Mouse (Mus musculus): Measurements from ENCODE around the gene Atf6. TPM values are rescaled to one million over a fixed set of nuclear protein-coding genes. Genes with fewer than 3 reads are reported as not detected.

Gene Atf6
- total RNA-seq, 1 experiment = 33.2 TPM

DNA sequence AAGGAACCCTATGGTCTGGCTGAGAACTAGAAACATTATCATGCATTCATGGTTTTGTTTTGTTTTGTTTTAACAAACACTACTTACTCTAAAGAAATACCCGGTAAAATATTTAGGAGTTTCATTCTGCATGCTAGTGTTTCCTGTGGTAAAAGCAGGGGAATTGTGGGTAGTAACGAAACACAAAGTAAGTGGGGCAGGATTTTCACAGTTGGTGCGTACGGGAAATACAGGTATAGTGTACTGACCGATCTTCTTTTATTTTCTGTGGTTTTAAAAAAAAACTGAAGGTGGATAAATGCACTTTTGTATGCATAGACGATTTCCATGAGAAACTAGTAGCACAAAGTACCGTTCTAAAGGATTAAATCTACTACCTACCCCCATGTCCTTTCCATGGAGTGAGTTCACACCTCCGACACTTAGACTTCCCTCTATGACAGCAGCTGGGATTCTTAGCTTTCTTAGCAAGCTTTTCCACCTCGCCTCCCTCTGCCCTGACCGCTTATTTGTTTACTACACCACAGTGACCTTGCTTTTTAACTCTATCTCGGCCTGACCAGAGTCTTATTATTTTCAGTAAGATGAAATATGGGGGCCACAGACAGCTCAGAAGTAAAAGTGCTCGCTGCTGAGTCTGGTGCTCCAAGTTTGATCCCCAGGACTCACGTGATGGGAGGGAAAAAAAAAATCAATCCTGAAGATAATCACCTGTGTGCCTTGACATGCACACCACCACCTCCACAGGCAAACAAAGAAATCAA is 5.7 kb downstream of the Atf6 start:
- Histone ChIP-seq H3K4me3 (ENCODE audit: insufficient read depth in 1 of 2, low read depth in 1 of 2, low read length in 2 of 2, poor library complexity in 1 of 2, severe bottlenecking in 1 of 2) (no peak overlapping the region), H3K4me1 (ENCODE audit: control insufficient read depth in 2 of 2, insufficient read depth in 2 of 2, low read length in 2 of 2, poor library complexity in 1 of 2) (no peaks in the 10 kb centered on the region; a peak in 1 of 4 replicates), H3K9ac (ENCODE audit: insufficient read depth, low read depth, low read length, poor library complexity, severe bottlenecking) (no peak overlapping the region), H3K27ac (ENCODE audit: insufficient read depth, low read depth, low read length, poor library complexity, severe bottlenecking) (no peak overlapping the region), H3K36me3 (ENCODE audit: control insufficient read depth, insufficient read depth, low read length, poor library complexity, severe bottlenecking) (no peaks in the 10 kb centered on the region), H3K9me3 (ENCODE audit: control insufficient read depth, insufficient read depth, low read depth, low read length) (no peaks in the 10 kb centered on the region)
- TF ChIP-seq HCFC1 (IDR thresholded peaks at IDR 0.05; ENCODE audit: borderline replicate concordance, insufficient read depth, low read length) = no peak
- TF ChIP-seq ZNF384 (IDR thresholded peaks at IDR 0.05; ENCODE audit: low read depth, low read length) = no peak
- TF ChIP-seq MAFK (IDR thresholded peaks at IDR 0.05; ENCODE audit: insufficient read depth, low read depth, low read length) = no peak
- no peak for TF ChIP-seq ZC3H11A (IDR thresholded peaks at IDR 0.05; ENCODE audit: borderline replicate concordance, low read depth, low read length)
- no peak for TF ChIP-seq CHD2 (IDR thresholded peaks at IDR 0.05; ENCODE audit: low read depth, low read length)
- no peak for DNase-seq (ENCODE audit: low read depth, low spot score)
- in situ Hi-C loops (cut with MboI; ENCODE audit: low sequenced_read_pairs in 2 of 2, unreplicated experiment in 2 of 2) = no loop called here

DNA sequence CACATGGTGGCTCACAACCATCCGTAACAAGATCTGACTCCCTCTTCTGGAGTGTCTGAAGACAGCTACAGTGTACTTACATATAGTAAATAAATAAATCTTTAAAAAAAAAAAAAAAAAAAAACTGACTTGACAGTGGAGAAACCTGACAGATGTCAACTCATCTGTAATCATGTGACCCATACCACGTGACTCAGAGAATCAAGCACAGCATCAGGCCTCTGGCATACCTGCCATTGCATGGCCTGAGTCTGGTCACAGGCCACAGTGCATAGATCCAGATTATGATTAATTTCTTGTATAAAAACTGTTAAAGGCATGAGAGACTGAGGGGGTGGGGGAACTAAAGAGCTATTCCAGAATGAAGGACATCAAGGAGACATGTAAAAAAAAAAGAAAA is 8.7 kb downstream of the Atf6 start:
- no peaks in the 10 kb centered on the region for H3K4me1 ChIP-seq (ENCODE audit: control insufficient read depth in 2 of 2, insufficient read depth in 2 of 2, low read length in 2 of 2, poor library complexity in 1 of 2)
- H3K9ac ChIP-seq (ENCODE audit: insufficient read depth, low read depth, low read length, poor library complexity, severe bottlenecking) = no peak overlapping the region
- TF ChIP-seq CHD2 (IDR thresholded peaks at IDR 0.05; ENCODE audit: low read depth, low read length) (no peak), ZNF384 (IDR thresholded peaks at IDR 0.05; ENCODE audit: low read depth, low read length) (no peak), HCFC1 (IDR thresholded peaks at IDR 0.05; ENCODE audit: borderline replicate concordance, insufficient read depth, low read length) (no peak), ZC3H11A (IDR thresholded peaks at IDR 0.05; ENCODE audit: borderline replicate concordance, low read depth, low read length) (no peak), MAFK (IDR thresholded peaks at IDR 0.05; ENCODE audit: insufficient read depth, low read depth, low read length) (no peak)
- no peaks in the 10 kb centered on the region for H3K36me3 ChIP-seq (ENCODE audit: control insufficient read depth, insufficient read depth, low read length, poor library complexity, severe bottlenecking)
- no peak overlapping the region for H3K27ac ChIP-seq (ENCODE audit: insufficient read depth, low read depth, low read length, poor library complexity, severe bottlenecking)
- in situ Hi-C loops (cut with MboI; ENCODE audit: low sequenced_read_pairs in 2 of 2, unreplicated experiment in 2 of 2) = no loop called here
- DNase-seq (ENCODE audit: low read depth, low spot score) = no peak
- no peaks in the 10 kb centered on the region for H3K9me3 ChIP-seq (ENCODE audit: control insufficient read depth, insufficient read depth, low read depth, low read length)
- no peak overlapping the region for H3K4me3 ChIP-seq (ENCODE audit: insufficient read depth in 1 of 2, low read depth in 1 of 2, low read length in 2 of 2, poor library complexity in 1 of 2, severe bottlenecking in 1 of 2)

- TF ChIP-seq CHD2 (IDR thresholded peaks at IDR 0.05; ENCODE audit: low read depth, low read length) (no peak), ZNF384 (IDR thresholded peaks at IDR 0.05; ENCODE audit: low read depth, low read length) (no peak), MAFK (IDR thresholded peaks at IDR 0.05; ENCODE audit: insufficient read depth, low read depth, low read length) (no peak), ZC3H11A (IDR thresholded peaks at IDR 0.05; ENCODE audit: borderline replicate concordance, low read depth, low read length) (no peak), HCFC1 (IDR thresholded peaks at IDR 0.05; ENCODE audit: borderline replicate concordance, insufficient read depth, low read length) (no peak)
- Histone ChIP-seq H3K36me3 (ENCODE audit: control insufficient read depth, insufficient read depth, low read length, poor library complexity, severe bottlenecking) (no peaks in the 10 kb centered on the region; the same call in 1 of the 2 replicates), H3K9me3 (ENCODE audit: control insufficient read depth, insufficient read depth, low read depth, low read length) (no peaks in the 10 kb centered on the region), H3K9ac (ENCODE audit: insufficient read depth, low read depth, low read length, poor library complexity, severe bottlenecking) (no peak overlapping the region), H3K4me3 (ENCODE audit: insufficient read depth in 1 of 2, low read depth in 1 of 2, low read length in 2 of 2, poor library complexity in 1 of 2, severe bottlenecking in 1 of 2) (no peak overlapping the region), H3K4me1 (ENCODE audit: control insufficient read depth in 2 of 2, insufficient read depth in 2 of 2, low read length in 2 of 2, poor library complexity in 1 of 2) (no peaks in the 10 kb centered on the region), H3K27ac (ENCODE audit: insufficient read depth, low read depth, low read length, poor library complexity, severe bottlenecking) (0 out of 2 replicates have a peak overlapping the region, but pooled peaks have one; percentile 31)
- in situ Hi-C loops (cut with MboI; ENCODE audit: low sequenced_read_pairs in 2 of 2, unreplicated experiment in 2 of 2) = no loop called here
- DNase-seq (ENCODE audit: low read depth, low spot score) = no peak
Measured at GRCm38 (mm10) chr1:170857369-170857768, 10.2 kb downstream of the Atf6 start.

GRCm38 (mm10) chr1:170855056-170855760 is 12.4 kb downstream of the Atf6 start:
- TF ChIP-seq HCFC1 (IDR thresholded peaks at IDR 0.05; ENCODE audit: borderline replicate concordance, insufficient read depth, low read length) (no peak), CHD2 (IDR thresholded peaks at IDR 0.05; ENCODE audit: low read depth, low read length) (no peak), MAFK (IDR thresholded peaks at IDR 0.05; ENCODE audit: insufficient read depth, low read depth, low read length) (no peak), ZNF384 (IDR thresholded peaks at IDR 0.05; ENCODE audit: low read depth, low read length) (no peak), ZC3H11A (IDR thresholded peaks at IDR 0.05; ENCODE audit: borderline replicate concordance, low read depth, low read length) (no peak)
- peaks cover 4% of the 10 kb centered on the region for H3K36me3 ChIP-seq (ENCODE audit: control insufficient read depth, insufficient read depth, low read length, poor library complexity, severe bottlenecking)
- no peak overlapping the region for H3K27ac ChIP-seq (ENCODE audit: insufficient read depth, low read depth, low read length, poor library complexity, severe bottlenecking)
- no peak for DNase-seq (ENCODE audit: low read depth, low spot score)
- H3K9ac ChIP-seq (ENCODE audit: insufficient read depth, low read depth, low read length, poor library complexity, severe bottlenecking) = no peak overlapping the region
- no peak overlapping the region for H3K4me3 ChIP-seq (ENCODE audit: insufficient read depth in 1 of 2, low read depth in 1 of 2, low read length in 2 of 2, poor library complexity in 1 of 2, severe bottlenecking in 1 of 2)
- no peaks in the 10 kb centered on the region; a peak in 1 of 4 replicates for H3K4me1 ChIP-seq (ENCODE audit: control insufficient read depth in 2 of 2, insufficient read depth in 2 of 2, low read length in 2 of 2, poor library complexity in 1 of 2)
- no peaks in the 10 kb centered on the region for H3K9me3 ChIP-seq (ENCODE audit: control insufficient read depth, insufficient read depth, low read depth, low read length)
- in situ Hi-C loops (cut with MboI; ENCODE audit: low sequenced_read_pairs in 2 of 2, unreplicated experiment in 2 of 2) = no loop called here
